Mouse (Mus musculus): ENCODE measurements around the gene Six1.
"Not testable (repeated sequence)": the region's sequence is repeated elsewhere in the genome, so short reads cannot be mapped to it uniquely, and the experiment has no call there.

Six1 gene

GRCm38 (mm10) chr12:73053668-73054241 lies at the start of gene Six1:
Gene Six1, minus strand, starts transcription at chr12:73053887.
- DNase-seq: peak; percentile 23

- DNase-seq: no peak
These were observed 44.9 kb upstream of the Six1 start for GRCm38 (mm10) chr12:73098593-73098992.

- not testable (repeated sequence) for DNase-seq
These were observed 42.5 kb upstream of the Six1 start for GRCm38 (mm10) chr12:73096177-73096576.

- DNase-seq: no peak
These were observed 40.9 kb upstream of the Six1 start for GRCm38 (mm10) chr12:73094605-73095004.

GRCm38 (mm10) chr12:73094189-73094588 lies 40.5 kb upstream of the Six1 start:
- no peak for DNase-seq

- no peak for DNase-seq
These were observed 37.1 kb upstream of the Six1 start for GRCm38 (mm10) chr12:73090672-73091335.

GRCm38 (mm10) chr12:73088911-73089310 lies 35.2 kb upstream of the Six1 start:
- no peak for DNase-seq

- no peak for DNase-seq
These were observed 34.8 kb upstream of the Six1 start for GRCm38 (mm10) chr12:73088500-73088899.

- DNase-seq: no peak
These were observed 33.4 kb upstream of the Six1 start for GRCm38 (mm10) chr12:73087086-73087485.

GRCm38 (mm10) chr12:73085739-73086630 lies 32.3 kb upstream of the Six1 start:
- DNase-seq: no peak

- DNase-seq: no peak
These were observed 30.1 kb upstream of the Six1 start for GRCm38 (mm10) chr12:73083773-73084172.

GRCm38 (mm10) chr12:73081828-73082227 lies 28.1 kb upstream of the Six1 start:
- not testable (repeated sequence) for DNase-seq

GRCm38 (mm10) chr12:73060805-73061410 lies 7.2 kb upstream of the Six1 start:
- DNase-seq: no peak

GRCm38 (mm10) chr12:73057492-73057891 lies 3.8 kb upstream of the Six1 start:
- DNase-seq: no peak

GRCm38 (mm10) chr12:73055451-73055850 lies 1.8 kb upstream of the Six1 start:
- DNase-seq: no peak

GRCm38 (mm10) chr12:73054576-73055185 lies 994 bp upstream of the Six1 start:
- DNase-seq: no peak

- DNase-seq: no peak
These were observed 766 bp downstream of the Six1 start for GRCm38 (mm10) chr12:73052651-73053591.

- DNase-seq: no peak
These were observed 1.5 kb downstream of the Six1 start for GRCm38 (mm10) chr12:73052036-73052650.

- DNase-seq: no peak
These were observed 2.7 kb downstream of the Six1 start for GRCm38 (mm10) chr12:73050811-73051580.

- no peak for DNase-seq
These were observed 3.4 kb downstream of the Six1 start for GRCm38 (mm10) chr12:73050305-73050704.
